Mouse (Mus musculus) hindbrain, embryonic 14.5 days (tissue): ENCODE measurements around the gene Sfxn5. TPM values are rescaled to one million over a fixed set of nuclear protein-coding genes. Genes with fewer than 3 reads are reported as not detected.

Source experiments
- ATAC-seq: fragments of 200-750 bp; cut with Nextera tagmentation; 2 replicates; pipeline ENCODE4 v1.8.0; 2017; ENCODE audit warnings: moderate number of reproducible peaks, mild to moderate bottlenecking, moderate TSS enrichment, moderate library complexity; ENCODE audit not compliant: low FRiP score
- DNase-seq: peaks from one replicate; pipeline ENCODE4 v3.0.0-alpha.2; 2015; ENCODE audit warnings: low spot score
- H3K27ac ChIP-seq: fragments of 300-500 bp; sonication (generic); 2 replicates; pipeline ENCODE4 v1.5.1; 2014; ENCODE audit warnings: mild to moderate bottlenecking, moderate library complexity
- H3K27me3 ChIP-seq: fragments of 300-500 bp; sonication (generic); 2 replicates; pipeline ENCODE4 v1.6.1; 2014; ENCODE audit warnings: mild to moderate bottlenecking, low read length, mixed read lengths; ENCODE audit not compliant: control insufficient read depth, insufficient read depth
- H3K36me3 ChIP-seq: fragments of 300-500 bp; sonication (generic); replicated peaks from 2 replicates; pipeline ENCODE4 v1.6.1; 2014; ENCODE audit not compliant: control insufficient read depth, insufficient read depth
- H3K4me1 ChIP-seq: fragments of 300-500 bp; sonication (generic); replicated peaks from 2 replicates; pipeline ENCODE4 v1.6.1; 2014; ENCODE audit warnings: antibody characterized with exemption, low read length, mixed read lengths; ENCODE audit not compliant: control insufficient read depth, insufficient read depth
- H3K4me2 ChIP-seq: fragments of 300-500 bp; sonication (generic); replicated peaks from 2 replicates; pipeline ENCODE4 v1.6.1; 2014; ENCODE audit warnings: mild to moderate bottlenecking, moderate library complexity
- H3K4me3 ChIP-seq: fragments of 300-500 bp; sonication (generic); replicated peaks from 2 replicates; pipeline ENCODE4 v1.5.1; 2014; ENCODE audit warnings: mild to moderate bottlenecking, low read length
- H3K9ac ChIP-seq: fragments of 300-500 bp; sonication (generic); 2 replicates; pipeline ENCODE4 v1.6.1; 2014
- H3K9me3 ChIP-seq: fragments of 300-500 bp; sonication (generic); 2 replicates; pipeline ENCODE4 v1.6.1; 2016; ENCODE audit warnings: low read length; ENCODE audit not compliant: control insufficient read depth
- WGBS: fragments of 180-500 bp; shearing (Covaris S2); extraction: QIAGEN DNeasy Blood & Tissue Kit; methylation state at CpG from one replicate; pipeline ENCODE4 v1.1.7; 2014; 5-methylcytosine and 5-hydroxymethylcytosine counted together
- polyA plus RNA-seq: library from polyadenylated mRNA; unstranded; fragments of >200 nt; fragmentation: Nextera tagmentation; extraction: Ambion mirVana; gene quantifications from 2 replicates; pipeline ENCODE4 v1.2.1, GENCODE M21; 2014

Gene Sfxn5
- polyA plus RNA-seq, 1 experiment from 2014 or later: 30.4 TPM

DNA sequence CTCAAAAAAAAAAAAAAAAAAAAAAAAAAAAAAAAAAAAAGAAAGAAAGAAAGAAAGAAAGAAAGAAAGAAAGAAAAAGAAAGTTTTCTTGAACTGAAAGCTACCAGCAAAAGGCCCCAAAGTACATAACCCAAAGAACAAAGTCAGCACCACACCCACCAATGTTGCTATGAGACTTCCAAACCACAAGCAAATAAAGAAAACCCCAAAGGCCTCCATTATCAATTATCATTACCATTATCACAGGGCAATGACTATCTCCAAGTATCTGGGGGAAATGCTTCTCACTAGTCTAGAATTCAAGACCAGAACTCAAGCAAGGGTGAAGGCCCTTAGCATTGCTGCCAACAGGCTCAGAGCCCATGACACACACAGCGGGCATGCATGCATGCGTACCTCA lies 22.5 kb upstream of the Sfxn5 start:
- ATAC-seq (no peak), DNase-seq (no peak)
- 93% methylated on average over 2 of the region's 2 CpGs for WGBS
- Histone ChIP-seq H3K27ac (no peak overlapping the region), H3K4me1 (no peaks in the 10 kb centered on the region), H3K36me3 (no peaks in the 10 kb centered on the region), H3K4me2 (no peak overlapping the region), H3K4me3 (no peak overlapping the region), H3K9me3 (no peaks in the 10 kb centered on the region), H3K27me3 (no peaks in the 10 kb centered on the region), H3K9ac (no peak overlapping the region)

DNA sequence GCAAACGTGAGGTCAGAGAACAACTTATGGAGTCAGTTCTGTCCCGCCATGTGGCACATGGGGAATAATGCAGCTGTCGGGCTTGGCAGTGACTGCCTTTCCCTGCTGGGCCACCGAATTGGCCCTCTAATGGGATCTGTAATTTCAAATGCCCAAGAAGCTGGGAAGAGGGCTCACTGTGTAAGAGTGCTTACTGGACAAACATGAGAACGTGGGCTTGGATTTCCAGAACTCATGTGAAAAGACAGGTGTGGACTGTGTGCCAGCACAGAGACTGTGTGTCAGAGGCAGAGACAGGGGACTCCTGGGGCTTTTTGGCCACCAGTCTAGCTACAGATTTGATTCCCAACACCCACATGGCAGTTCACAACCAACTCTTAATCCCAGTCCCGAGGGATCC lies 21.5 kb upstream of the Sfxn5 start:
- Histone ChIP-seq H3K9me3 (no peaks in the 10 kb centered on the region), H3K9ac (no peak overlapping the region), H3K4me2 (no peak overlapping the region), H3K4me1 (no peaks in the 10 kb centered on the region), H3K4me3 (no peak overlapping the region), H3K27ac (no peak overlapping the region), H3K27me3 (no peaks in the 10 kb centered on the region), H3K36me3 (no peaks in the 10 kb centered on the region)
- WGBS: 49% methylated on average over 6 of the region's 6 CpGs
- DNase-seq (no peak), ATAC-seq (no peak; the same call in 1 of the 2 replicates)

DNA sequence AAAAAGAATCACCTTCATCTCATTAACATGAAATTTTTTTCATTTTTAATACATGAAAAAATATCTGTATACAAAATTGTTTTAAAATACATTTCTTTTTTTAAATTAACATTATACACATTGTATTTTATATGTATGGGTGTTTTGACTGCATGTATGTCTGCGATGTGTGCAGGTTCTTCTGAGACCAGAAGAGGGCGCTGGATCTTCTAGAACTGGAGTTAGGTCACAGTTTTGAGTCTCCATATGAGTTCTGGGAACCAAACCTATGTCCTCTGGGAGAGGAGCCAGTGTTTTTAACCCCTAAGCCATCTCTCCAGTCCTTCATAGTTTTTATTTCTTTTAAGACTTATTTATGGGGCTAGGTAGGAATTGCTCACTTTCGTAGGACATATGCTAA lies 20.5 kb upstream of the Sfxn5 start:
- DNase-seq: no peak
- WGBS: 65% methylated on average over 3 of the region's 3 CpGs

DNA sequence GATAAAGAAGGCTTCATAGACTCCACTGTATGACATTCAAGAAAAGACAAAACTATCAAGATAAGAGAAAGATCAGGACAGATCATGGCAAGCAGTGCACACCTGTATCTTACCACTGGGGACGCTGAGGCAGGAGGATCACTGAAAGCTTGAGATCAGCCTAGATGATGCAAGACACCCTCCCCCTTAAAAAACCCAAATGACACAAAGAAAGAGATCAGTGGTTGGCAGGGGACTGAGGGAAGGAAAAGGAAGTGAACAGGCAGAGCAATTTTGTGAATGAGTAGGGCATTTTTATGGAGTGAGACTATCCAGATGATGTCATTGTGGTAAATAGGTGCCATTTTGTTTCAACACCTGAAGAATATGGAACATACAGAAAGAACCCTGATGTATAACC lies 16.9 kb upstream of the Sfxn5 start:
- ATAC-seq (no peak), DNase-seq (no peak)
- H3K27me3 ChIP-seq: no peaks in the 10 kb centered on the region
- 0 out of 2 replicates have a peak, but pooled peaks cover 8% of the 10 kb centered on the region for H3K36me3 ChIP-seq
- 87% methylated on average over 1 of the region's 1 CpGs for WGBS
- no peak overlapping the region for H3K27ac ChIP-seq
- no peak overlapping the region for H3K4me2 ChIP-seq
- no peak overlapping the region for H3K4me3 ChIP-seq
- H3K4me1 ChIP-seq: no peaks in the 10 kb centered on the region
- H3K9me3 ChIP-seq: no peaks in the 10 kb centered on the region
- no peak overlapping the region for H3K9ac ChIP-seq

More for the DNA sequence above, 20.5 kb upstream of the Sfxn5 start:
- H3K9me3 ChIP-seq: no peaks in the 10 kb centered on the region
- H3K4me1 ChIP-seq: no peaks in the 10 kb centered on the region
- H3K4me2 ChIP-seq: no peak overlapping the region
- no peaks in the 10 kb centered on the region for H3K36me3 ChIP-seq
- no peak overlapping the region for H3K27ac ChIP-seq
- H3K9ac ChIP-seq: no peak overlapping the region
- no peaks in the 10 kb centered on the region for H3K27me3 ChIP-seq
- no peak for ATAC-seq
- no peak overlapping the region for H3K4me3 ChIP-seq

DNA sequence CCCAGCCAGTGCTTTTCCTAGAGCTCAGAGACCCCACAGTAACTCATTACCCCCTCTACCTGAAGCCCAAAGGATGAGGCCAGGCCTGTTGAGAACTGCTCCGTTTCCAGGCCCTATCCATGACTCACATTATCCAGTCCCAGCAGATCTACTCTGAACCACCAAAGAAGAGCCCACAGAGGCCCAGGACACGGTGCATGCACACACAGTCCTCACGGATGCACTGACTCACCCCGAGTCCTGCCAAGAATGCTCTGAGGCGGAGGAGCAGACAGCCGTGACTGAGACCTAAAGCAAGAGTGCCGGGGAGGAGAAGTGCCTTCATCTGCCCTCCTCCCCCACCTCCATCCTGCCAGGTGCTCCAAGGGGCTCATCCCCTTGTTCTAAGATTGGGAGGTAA lies 16.0 kb upstream of the Sfxn5 start:
- no peak overlapping the region for H3K4me3 ChIP-seq
- no peak for DNase-seq
- 64% methylated on average over 7 of the region's 7 CpGs for WGBS

DNA sequence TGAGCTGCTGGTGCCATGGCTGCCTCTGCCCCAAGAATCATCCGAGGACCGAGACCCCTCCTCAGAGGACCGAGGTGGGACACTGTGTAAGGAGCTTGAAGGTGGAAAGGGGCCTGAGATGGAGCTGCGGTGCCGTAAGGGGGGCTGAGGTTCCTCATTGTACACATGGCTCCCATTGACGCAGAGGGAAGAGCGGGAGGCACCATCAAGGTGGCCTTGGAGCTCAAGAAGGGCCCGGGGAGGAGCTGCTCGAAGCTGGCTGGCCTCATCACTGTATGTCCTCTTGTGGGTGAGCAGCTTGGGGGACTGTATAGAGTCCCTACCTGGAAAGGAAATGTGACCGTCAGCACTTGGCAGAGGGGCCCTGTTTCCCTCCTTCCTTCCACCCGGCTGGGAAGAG lies 14.9 kb upstream of the Sfxn5 start:
- Histone ChIP-seq H3K36me3 (0 out of 2 replicates have a peak, but pooled peaks cover 8% of the 10 kb centered on the region), H3K9me3 (no peaks in the 10 kb centered on the region)
- 90% methylated on average over 11 of the region's 11 CpGs for WGBS

More for the DNA sequence above, 16.0 kb upstream of the Sfxn5 start:
- Histone ChIP-seq H3K9me3 (no peaks in the 10 kb centered on the region), H3K4me1 (no peaks in the 10 kb centered on the region), H3K4me2 (no peak overlapping the region), H3K27ac (no peak overlapping the region), H3K36me3 (0 out of 2 replicates have a peak, but pooled peaks cover 8% of the 10 kb centered on the region), H3K9ac (no peak overlapping the region), H3K27me3 (no peaks in the 10 kb centered on the region)
- no peak for ATAC-seq

DNA sequence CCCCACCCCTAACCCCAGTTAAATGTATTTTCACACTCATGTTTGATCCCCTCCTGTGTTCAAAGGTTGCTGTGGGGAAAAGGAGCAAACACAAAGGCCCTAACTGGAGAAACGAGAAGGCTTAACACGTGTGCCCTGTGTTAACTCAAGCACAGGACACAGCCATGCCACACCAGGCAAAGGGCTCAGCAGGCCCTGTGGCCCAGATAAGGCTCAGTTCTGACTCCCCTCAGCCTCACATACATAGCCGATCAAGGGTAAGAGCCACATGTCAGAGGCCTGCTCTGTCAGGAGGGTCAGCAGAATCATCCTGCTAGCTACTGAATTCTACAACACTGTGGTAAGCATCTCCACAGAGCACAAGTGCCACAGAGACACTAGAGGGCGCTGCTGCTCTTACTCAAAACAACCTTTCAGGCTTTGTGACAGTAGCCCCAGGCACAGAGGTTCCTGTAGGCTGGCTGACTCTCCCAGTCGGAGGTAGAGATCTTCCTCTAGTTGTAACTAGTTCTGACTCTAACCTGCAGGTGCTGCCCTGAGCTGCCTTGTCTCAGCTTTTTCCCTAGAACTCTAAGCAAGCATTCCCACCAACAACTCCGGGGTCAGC lies 12.9 kb upstream of the Sfxn5 start:
- no peak overlapping the region for H3K27ac ChIP-seq
- DNase-seq (peak; percentile 91), ATAC-seq (peak; percentile 73; the same call in 1 of the 2 replicates)
- WGBS: 43% methylated on average over 6 of the region's 6 CpGs
- no peak overlapping the region for H3K9ac ChIP-seq
- no peak overlapping the region for H3K4me2 ChIP-seq
- no peaks in the 10 kb centered on the region for H3K4me1 ChIP-seq
- H3K4me3 ChIP-seq: no peak overlapping the region
- H3K36me3 ChIP-seq: peaks cover 9% of the 10 kb centered on the region; the same call in 1 of the 2 replicates
- no peaks in the 10 kb centered on the region for H3K27me3 ChIP-seq
- no peaks in the 10 kb centered on the region for H3K9me3 ChIP-seq

More for the DNA sequence above, 14.9 kb upstream of the Sfxn5 start:
- H3K4me3 ChIP-seq: no peak overlapping the region
- DNase-seq (no peak), ATAC-seq (no peak)
- H3K4me2 ChIP-seq: no peak overlapping the region
- H3K27ac ChIP-seq: no peak overlapping the region
- H3K27me3 ChIP-seq: no peaks in the 10 kb centered on the region
- H3K9ac ChIP-seq: no peak overlapping the region
- H3K4me1 ChIP-seq: no peaks in the 10 kb centered on the region

DNA sequence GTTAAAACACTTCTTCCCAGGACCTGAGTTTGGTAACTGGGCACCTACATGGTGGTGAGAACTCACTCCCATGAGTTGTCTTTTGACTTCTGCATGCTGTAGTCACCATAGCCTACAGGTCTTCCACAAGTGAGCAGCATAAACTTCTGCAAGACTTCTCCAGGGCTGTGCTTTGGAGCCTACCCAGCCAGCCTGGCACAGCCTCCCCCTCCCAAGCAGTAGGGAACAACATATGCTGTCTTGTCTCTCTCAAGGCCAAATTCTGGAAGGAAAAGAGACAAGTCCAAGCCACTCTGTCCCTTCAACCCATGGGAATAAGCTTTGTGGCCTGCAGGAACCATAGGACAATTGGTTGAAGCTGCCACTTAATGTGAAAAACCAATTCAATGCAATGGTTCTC lies 11.7 kb upstream of the Sfxn5 start:
- no peak for DNase-seq
- no peak overlapping the region for H3K4me3 ChIP-seq
- H3K9me3 ChIP-seq: no peaks in the 10 kb centered on the region
- no peak overlapping the region for H3K27ac ChIP-seq
- H3K4me1 ChIP-seq: no peaks in the 10 kb centered on the region
- H3K4me2 ChIP-seq: no peak overlapping the region
- peaks cover 10% of the 10 kb centered on the region; the same call in 1 of the 2 replicates for H3K36me3 ChIP-seq
- no peak overlapping the region for H3K9ac ChIP-seq
- no peak for ATAC-seq
- no peaks in the 10 kb centered on the region for H3K27me3 ChIP-seq

DNA sequence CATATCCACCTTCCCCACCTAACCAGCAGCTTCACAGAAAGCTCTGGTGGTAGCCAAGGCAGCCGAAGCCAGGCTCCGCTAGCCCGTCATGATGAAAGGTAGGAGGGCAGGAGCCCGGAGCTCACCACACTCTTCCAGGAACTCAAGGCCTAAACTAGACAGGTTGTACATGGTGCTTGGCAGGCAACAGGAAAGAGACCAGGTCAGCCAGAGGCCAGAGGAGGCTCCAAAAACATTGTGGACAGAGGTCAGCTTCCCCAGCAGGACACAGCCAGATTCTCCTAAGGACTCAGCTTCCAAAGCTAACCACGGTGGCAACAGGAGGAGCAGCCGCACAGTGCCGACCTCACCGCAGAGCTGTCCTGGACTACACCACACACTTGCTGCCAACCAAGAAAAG lies 9.8 kb upstream of the Sfxn5 start:
- H3K27ac ChIP-seq: no peak overlapping the region
- no peak for ATAC-seq
- WGBS: 88% methylated on average over 8 of the region's 8 CpGs

More for the DNA sequence above, 9.8 kb upstream of the Sfxn5 start:
- Histone ChIP-seq H3K9ac (no peak overlapping the region), H3K9me3 (no peaks in the 10 kb centered on the region), H3K4me1 (no peaks in the 10 kb centered on the region), H3K4me3 (no peak overlapping the region), H3K27me3 (no peaks in the 10 kb centered on the region), H3K36me3 (peaks cover 4% of the 10 kb centered on the region; the same call in 1 of the 2 replicates), H3K4me2 (no peak overlapping the region)
- DNase-seq: no peak
